Mouse (Mus musculus) liver, postnatal 0 days (tissue): ENCODE results near the gene Nfkb2.

ENCODE experiments used
- CTCF ChIP-seq: sonication (generic); IDR thresholded peaks from 2 replicates; pipeline ENCODE4 v1.5.1; 2016; ENCODE audit warnings: antibody characterized with exemption, low read depth
- EP300 ChIP-seq: IDR thresholded peaks from 2 replicates; pipeline ENCODE4 v1.6.1; 2016; ENCODE audit warnings: antibody characterized with exemption, low read depth, mild to moderate bottlenecking

DNA sequence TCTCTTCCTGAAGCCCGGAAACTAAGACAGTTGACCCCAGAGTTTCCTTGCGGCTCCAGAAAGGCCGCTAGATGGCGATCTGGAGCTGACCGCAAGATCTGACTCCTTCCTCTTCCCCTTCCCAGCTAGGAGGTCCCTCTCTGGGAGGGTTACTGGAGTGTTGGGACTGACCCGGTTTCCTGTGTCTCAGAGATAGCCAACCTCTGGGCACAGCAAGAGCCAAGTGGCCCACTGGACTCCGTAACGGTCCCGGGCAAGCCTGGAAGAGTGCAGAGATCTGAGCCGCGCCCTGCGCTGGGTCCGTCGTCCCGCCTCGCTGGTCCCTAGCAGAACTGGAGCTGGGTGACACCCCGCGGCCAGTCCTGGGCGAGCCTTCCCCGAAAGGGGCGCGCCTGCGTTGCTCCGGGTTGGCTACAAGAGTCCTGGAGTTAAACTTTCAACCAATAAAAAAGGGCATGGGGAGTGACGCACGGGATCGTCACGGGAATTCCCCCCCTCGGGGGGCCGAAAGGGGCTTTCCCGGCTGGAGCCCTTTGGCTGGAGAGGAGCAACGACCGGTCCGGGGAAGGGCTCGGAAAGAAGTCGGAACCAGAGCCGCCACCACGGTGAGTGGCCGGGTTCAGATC is at the start of gene Nfkb2:
- peak; percentile 94 for TF ChIP-seq CTCF
- TF ChIP-seq EP300 = peak; percentile 6; the same call in 1 of the 2 replicates
